Mouse (Mus musculus): ENCODE data around the gene Arhgap45.

DNA sequence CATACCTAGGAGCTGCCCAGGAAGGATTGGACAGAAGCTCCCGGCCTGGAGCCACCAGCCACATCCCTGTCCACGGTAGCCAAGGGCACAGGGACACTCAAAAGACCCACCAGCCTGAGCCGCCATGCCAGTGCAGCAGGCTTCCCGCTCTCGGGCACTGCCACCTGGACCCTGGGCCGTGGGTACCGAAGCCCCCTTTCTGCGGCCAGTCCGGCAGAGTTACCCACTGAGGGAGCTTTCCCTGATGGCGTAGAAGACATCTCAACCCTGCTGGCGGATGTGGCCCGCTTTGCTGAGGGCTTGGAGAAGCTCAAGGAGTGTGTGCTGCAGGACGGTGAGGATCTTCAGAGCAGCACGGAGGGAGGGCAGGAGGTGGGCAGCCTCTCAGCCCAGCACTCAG lies 1.3 kb downstream of the Arhgap45 start:
- TF ChIP-seq POLR2A (IDR thresholded peaks at IDR 0.05; ENCODE audit: extremely low read depth, insufficient read depth, low read length) (no peak), CTCF (IDR thresholded peaks at IDR 0.05; ENCODE audit: extremely low read depth, insufficient read depth, low read length) (no peak)
